Comparison of ENCODE assay signal across 9 mouse cellular contexts in the genomic region with DNA sequence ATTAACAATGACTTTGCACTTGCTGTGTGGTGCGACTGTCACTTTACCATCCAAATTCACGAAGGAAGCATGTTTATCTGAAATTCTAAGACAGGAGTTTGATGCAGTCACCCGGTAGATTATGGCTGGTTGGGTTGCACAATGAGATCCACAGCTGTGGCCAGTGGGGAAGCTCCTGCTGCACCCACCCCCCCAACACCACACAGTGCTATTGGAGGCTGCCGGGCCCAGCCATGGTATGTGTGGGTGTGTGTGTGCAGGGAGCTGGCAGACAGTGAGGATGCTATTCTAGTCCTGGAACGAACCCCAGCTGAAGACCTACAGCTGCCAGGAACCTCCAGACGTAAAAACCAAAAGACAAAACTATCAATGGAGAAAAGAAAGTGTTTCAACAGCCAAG. TPM values are rescaled to one million over a fixed set of nuclear protein-coding genes. Genes with fewer than 3 reads are reported as not detected.
A peak's percentile ranks its signal among the peaks of the same experiment; 100 is the strongest.
DNase-seq lines count a peak whose midpoint lies in the region; ATAC-seq and TF ChIP-seq lines count a peak whose summit lies in the region.
"Had no signal": no experiment of that assay in that cellular context is flagged by ENCODE, and none has a peak within 500 bp of the region (broad histone marks: within the 10 kb centered on the region; RNA-seq: fewer than 3 reads in every experiment).

No protein-coding gene starts in this region.

- peak; percentile 48 to 65 for DNase-seq in heart, adult 18-20 months
- no peak for DNase-seq in heart, embryonic 10.5 days (ENCODE audit: low spot score)
- peak; percentile 58 to 85 for DNase-seq in frontal cortex, postnatal 10 days (ENCODE audit: low spot score in 2 of 2)
- DNase-seq in layer of hippocampus, adult 2 months (ENCODE audit: low spot score in 2 of 2): peak; percentile 77 to 87
- DNase-seq in lung, postnatal 4 days: peak; percentile 35 to 75
- no peak for DNase-seq in liver, postnatal 0 days
- DNase-seq in kidney, adult 18-20 months: no peak
- no peak for DNase-seq in urinary bladder, adult 2 months (ENCODE audit: low spot score)

- H3K27ac ChIP-seq in heart, embryonic 10.5 days: no peak overlapping the region
- peak overlapping the region; percentile 51; the same call in 1 of the 2 replicates for H3K27ac ChIP-seq in layer of hippocampus, adult 2 months
- no peak overlapping the region for H3K27ac ChIP-seq in liver, postnatal 0 days (ENCODE audit: low read depth)
- H3K27ac ChIP-seq: liver, embryonic 15.5 days had no signal

- no peak for ATAC-seq in liver, postnatal 0 days

- no peaks in the 10 kb centered on the region for H3K9me3 ChIP-seq in heart, embryonic 10.5 days
- no peaks in the 10 kb centered on the region for H3K9me3 ChIP-seq in liver, postnatal 0 days (ENCODE audit: low read length)
- H3K9me3 ChIP-seq: liver, embryonic 15.5 days had no signal

- H3K9ac ChIP-seq in liver, postnatal 0 days (replicated peaks): no peak overlapping the region
- H3K9ac ChIP-seq: liver, embryonic 15.5 days had no signal

- no peak overlapping the region for H3K4me3 ChIP-seq in heart, embryonic 10.5 days
- H3K4me3 ChIP-seq in layer of hippocampus, adult 2 months: no peak overlapping the region
- H3K4me3 ChIP-seq in liver, postnatal 0 days (ENCODE audit: low read depth, low read length): no peak overlapping the region
- H3K4me3 ChIP-seq: liver, embryonic 15.5 days had no signal

- TF ChIP-seq EP300 in liver, postnatal 0 days (IDR thresholded peaks at IDR 0.05; ENCODE audit: low read depth): no peak

- no peaks in the 10 kb centered on the region for H3K27me3 ChIP-seq in heart, embryonic 10.5 days (ENCODE audit: insufficient read depth, poor library complexity, severe bottlenecking)
- H3K27me3 ChIP-seq in liver, postnatal 0 days (ENCODE audit: insufficient read depth, low read length): no peaks in the 10 kb centered on the region
- H3K27me3 ChIP-seq: liver, embryonic 15.5 days had no signal

- 72% methylated on average over 6 of the region's 6 CpGs for WGBS in heart, embryonic 10.5 days
- 61% methylated on average over 6 of the region's 6 CpGs for WGBS in liver, postnatal 0 days (ENCODE audit: insufficient replicate concordance)

- H3K4me2 ChIP-seq in liver, postnatal 0 days (ENCODE audit: low read depth, low read length): no peak overlapping the region
- H3K4me2 ChIP-seq: liver, embryonic 15.5 days had no signal

- TF ChIP-seq CTCF in layer of hippocampus, adult 2 months (conservative IDR thresholded peaks at IDR 0.05): no peak
- TF ChIP-seq CTCF in liver, postnatal 0 days (IDR thresholded peaks at IDR 0.05; ENCODE audit: low read depth): no peak

- no peaks in the 10 kb centered on the region for H3K4me1 ChIP-seq in heart, embryonic 10.5 days
- H3K4me1 ChIP-seq in liver, postnatal 0 days (ENCODE audit: insufficient read depth): 0 out of 2 replicates have a peak, but pooled peaks cover 2% of the 10 kb centered on the region

- H3K36me3 ChIP-seq in heart, embryonic 10.5 days: no peaks in the 10 kb centered on the region
- H3K36me3 ChIP-seq in liver, postnatal 0 days (replicated peaks; ENCODE audit: insufficient read depth, low read length): no peaks in the 10 kb centered on the region
- H3K36me3 ChIP-seq: liver, embryonic 15.5 days had no signal

RNA-seq across cellular contexts. Expression of a gene that starts 35.7 kb away (rescaled TPM):
- under 1 TPM; 0.35 to 0.49 TPM for total RNA-seq in heart, adult 18-20 months (2021)
- polyA plus RNA-seq in heart, embryonic 10.5 days (2016; fragmentation: Nextera tagmentation; extraction: Ambion mirVana): 0.09 TPM in 1 of 2 replicates, not detected in the other
- under 1 TPM; 0.13 to 0.20 TPM for total RNA-seq in layer of hippocampus, adult 2 months (2021)
- not detected in 2 replicates for polyA plus RNA-seq in liver, postnatal 0 days (2015; fragmentation: Nextera tagmentation; extraction: Ambion mirVana)
- polyA plus RNA-seq in urinary bladder, adult 2 months (2012; rRNA removed): not detected in 2 replicates
- polyA plus RNA-seq: liver, embryonic 15.5 days had no signal

RNA-seq across cellular contexts. Expression of a gene that starts 41.4 kb away (rescaled TPM):
- total RNA-seq in heart, adult 18-20 months (2021): 10 to 100 TPM; 53.2 to 62.1 TPM
- 84.4 and 91.4 TPM in 2 replicates for polyA plus RNA-seq in heart, embryonic 10.5 days (2016; fragmentation: Nextera tagmentation; extraction: Ambion mirVana)
- 10 to 100 TPM; 54.6 to 56.1 TPM for total RNA-seq in layer of hippocampus, adult 2 months (2021)
- 9.0 and 9.9 TPM in 2 replicates for polyA plus RNA-seq in liver, postnatal 0 days (2015; fragmentation: Nextera tagmentation; extraction: Ambion mirVana)
- 33.2 and 43.1 TPM in 2 replicates for polyA plus RNA-seq in urinary bladder, adult 2 months (2012; rRNA removed)

Comparison
In these comparisons a context has a peak if more than half of its experiments do, and no peak if none do; other contexts are left out.
1. DNase-seq: peak in heart, adult 18-20 months (2 of 2), frontal cortex, postnatal 10 days (2 of 2), layer of hippocampus, adult 2 months (2 of 2) and lung, postnatal 4 days (2 of 2); none in heart, embryonic 10.5 days (single experiment), liver, postnatal 0 days (single experiment), kidney, adult 18-20 months (single experiment) and urinary bladder, adult 2 months (single experiment).